Mouse (Mus musculus): Measurements from ENCODE around the gene Tlr6.

The Tlr6 gene

GRCm38 (mm10) chr5:64959843-64960230 lies at the start of gene Tlr6:
Gene Tlr6, minus strand, starts transcription at chr5:64960097.
- no peak for DNase-seq (ENCODE audit: low spot score)

GRCm38 (mm10) chr5:65006011-65006491 lies 46.2 kb upstream of the Tlr6 start:
- no peak for DNase-seq (ENCODE audit: low spot score)

- DNase-seq (ENCODE audit: low spot score): no peak
Measured at GRCm38 (mm10) chr5:65005251-65005650, 45.4 kb upstream of the Tlr6 start.

GRCm38 (mm10) chr5:65003946-65004535 lies 44.1 kb upstream of the Tlr6 start:
- no peak for DNase-seq (ENCODE audit: low spot score)

GRCm38 (mm10) chr5:65002940-65003824 lies 43.3 kb upstream of the Tlr6 start:
- no peak for DNase-seq (ENCODE audit: low spot score)

- DNase-seq (ENCODE audit: low spot score): no peak
Measured at GRCm38 (mm10) chr5:64995408-64995807, 35.5 kb upstream of the Tlr6 start.

GRCm38 (mm10) chr5:64992540-64992939 lies 32.6 kb upstream of the Tlr6 start:
- DNase-seq (ENCODE audit: low spot score): no peak

GRCm38 (mm10) chr5:64989940-64990339 lies 30.0 kb upstream of the Tlr6 start:
- no peak for DNase-seq (ENCODE audit: low spot score)

- no peak for DNase-seq (ENCODE audit: low spot score)
Measured at GRCm38 (mm10) chr5:64985971-64986370, 26.1 kb upstream of the Tlr6 start.

GRCm38 (mm10) chr5:64977128-64977527 lies 17.2 kb upstream of the Tlr6 start:
- no peak for DNase-seq (ENCODE audit: low spot score)

- no peak for DNase-seq (ENCODE audit: low spot score)
Measured at GRCm38 (mm10) chr5:64975121-64975520, 15.2 kb upstream of the Tlr6 start.

GRCm38 (mm10) chr5:64969861-64970771 lies 10.2 kb upstream of the Tlr6 start, which contains the start of gene Fam114a1:
Gene Fam114a1, plus strand, starts transcription at chr5:64970071.
- DNase-seq (ENCODE audit: low spot score): peak; percentile 22

GRCm38 (mm10) chr5:64968961-64969860 lies 9.3 kb upstream of the Tlr6 start:
- DNase-seq (ENCODE audit: low spot score): no peak

GRCm38 (mm10) chr5:64963735-64964134 lies 3.8 kb upstream of the Tlr6 start:
- no peak for DNase-seq (ENCODE audit: low spot score)

- DNase-seq (ENCODE audit: low spot score): no peak
Measured at GRCm38 (mm10) chr5:64963271-64963670, 3.4 kb upstream of the Tlr6 start.

- no peak for DNase-seq (ENCODE audit: low spot score)
Measured at GRCm38 (mm10) chr5:64960857-64961391, 1.0 kb upstream of the Tlr6 start.

GRCm38 (mm10) chr5:64958991-64959842 lies 680 bp downstream of the Tlr6 start:
- no peak for DNase-seq (ENCODE audit: low spot score)

- DNase-seq (ENCODE audit: low spot score): no peak
Measured at GRCm38 (mm10) chr5:64954931-64955330, 5.0 kb downstream of the Tlr6 start.

- no peak for DNase-seq (ENCODE audit: low spot score)
Measured at GRCm38 (mm10) chr5:64951486-64951885, 8.4 kb downstream of the Tlr6 start.

GRCm38 (mm10) chr5:64932775-64933174 lies 27.1 kb downstream of the Tlr6 start:
- no peak for DNase-seq (ENCODE audit: low spot score)

Data from urinary bladder, postnatal 10 days (tissue).